Mouse (Mus musculus): ENCODE measurements around the gene Tefm. TPM values are rescaled to one million over a fixed set of nuclear protein-coding genes. Genes with fewer than 3 reads are reported as not detected.
"Not testable (repeated sequence)": the region's sequence is repeated elsewhere in the genome, so short reads cannot be mapped to it uniquely, and the experiment has no call there.

Gene Tefm
- 31.1 and 33.3 TPM in 2 replicates for total RNA-seq (2012; rRNA removed)

DNA sequence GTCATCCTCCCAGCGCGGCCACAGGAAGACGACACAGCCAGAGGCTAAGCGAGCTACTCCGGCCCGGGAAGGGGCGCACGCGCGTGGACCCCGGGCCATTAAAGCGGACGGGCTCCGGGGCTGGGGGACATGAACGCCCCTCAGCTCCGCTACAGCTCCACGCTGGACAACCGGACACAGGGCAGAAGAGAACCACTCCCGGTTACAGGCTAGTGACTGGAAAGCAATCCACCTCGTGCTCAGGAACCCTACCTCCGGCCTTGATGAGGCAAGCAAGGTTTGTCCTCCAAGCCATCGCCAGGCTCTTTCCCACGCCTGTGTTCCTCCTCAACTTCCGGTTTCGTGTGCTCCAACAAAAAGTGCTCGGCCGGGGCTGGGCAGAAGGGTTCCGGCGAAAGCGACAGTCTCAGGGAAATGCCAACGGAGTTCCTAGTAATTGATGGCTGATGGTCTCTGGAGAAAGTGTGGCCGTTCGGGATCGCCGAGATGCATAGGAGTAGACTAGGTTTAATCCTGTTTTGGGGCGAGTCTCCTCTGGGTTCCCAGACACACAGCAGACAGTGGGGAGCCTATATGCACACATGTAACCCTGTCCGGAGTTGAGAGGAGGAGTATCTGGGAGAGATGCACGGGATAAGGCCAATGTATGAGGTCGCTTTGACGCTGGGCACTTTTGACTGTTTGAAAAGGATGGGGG, at the start of gene Tefm:
Gene Tefm (minus strand): TSS at position 351 of the 697 bp plus-strand sequence.
- TF ChIP-seq CHD2 (IDR thresholded peaks at IDR 0.05; ENCODE audit: low read depth, low read length), result no peak
- TF ChIP-seq HCFC1 (IDR thresholded peaks at IDR 0.05; ENCODE audit: borderline replicate concordance, insufficient read depth, low read length), result peak; percentile 82
- TF ChIP-seq MAFK (IDR thresholded peaks at IDR 0.05; ENCODE audit: insufficient read depth, low read depth, low read length), result no peak
- Histone ChIP-seq H3K9me3 (ENCODE audit: control insufficient read depth, insufficient read depth, low read depth, low read length) (no peaks in the 10 kb centered on the region), H3K4me3 (ENCODE audit: insufficient read depth in 1 of 2, low read depth in 1 of 2, low read length in 2 of 2, poor library complexity in 1 of 2, severe bottlenecking in 1 of 2) (peak within 1 kb of the TSS; percentile 77 to 89), H3K36me3 (ENCODE audit: control insufficient read depth, insufficient read depth, low read length, poor library complexity, severe bottlenecking) (peaks cover under 1% of the 10 kb centered on the region; the same call in 1 of the 2 replicates), H3K4me1 (ENCODE audit: control insufficient read depth in 2 of 2, insufficient read depth in 2 of 2, low read length in 2 of 2, poor library complexity in 1 of 2) (peaks cover under 1 to 10% of the 10 kb centered on the region in 2 experiments; a peak in 2 of 4 replicates), H3K9ac (ENCODE audit: insufficient read depth, low read depth, low read length, poor library complexity, severe bottlenecking) (peak within 1 kb of the TSS; percentile 94), H3K27ac (ENCODE audit: insufficient read depth, low read depth, low read length, poor library complexity, severe bottlenecking) (peak within 1 kb of the TSS; percentile 82)
- DNase-seq (ENCODE audit: low read depth, low spot score), result peak; percentile 93
- in situ Hi-C loops (cut with MboI; ENCODE audit: low sequenced_read_pairs in 2 of 2, unreplicated experiment in 2 of 2), result no loop called here

DNA sequence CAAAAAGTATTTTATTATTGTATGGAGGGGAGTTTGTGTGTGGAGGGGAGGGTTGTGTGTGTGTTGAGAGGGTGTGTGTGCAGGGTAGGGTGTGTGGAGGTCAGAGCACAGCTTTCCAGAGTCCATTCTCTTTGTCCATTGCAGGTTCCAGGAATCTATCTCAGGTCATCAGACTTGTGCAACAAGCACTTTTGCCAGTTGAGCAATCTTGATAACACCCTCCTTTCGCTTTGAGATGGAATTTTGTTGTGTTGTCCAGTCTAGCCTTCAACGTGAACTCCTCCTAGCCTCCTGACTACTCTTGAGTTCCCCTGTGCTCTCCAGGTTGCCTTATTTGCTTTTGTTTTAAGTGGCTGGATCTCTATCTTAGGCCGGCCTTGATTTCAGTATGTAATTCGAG, 48.3 kb upstream of the Tefm start:
- H3K4me3 ChIP-seq (ENCODE audit: insufficient read depth in 1 of 2, low read depth in 1 of 2, low read length in 2 of 2, poor library complexity in 1 of 2, severe bottlenecking in 1 of 2), result no peak overlapping the region
- peaks cover 0 to 6% of the 10 kb centered on the region in 2 experiments; a peak in 2 of 4 replicates for H3K4me1 ChIP-seq (ENCODE audit: control insufficient read depth in 2 of 2, insufficient read depth in 2 of 2, low read length in 2 of 2, poor library complexity in 1 of 2)
- TF ChIP-seq ZC3H11A (IDR thresholded peaks at IDR 0.05; ENCODE audit: borderline replicate concordance, low read depth, low read length), result no peak
- TF ChIP-seq MAFK (IDR thresholded peaks at IDR 0.05; ENCODE audit: insufficient read depth, low read depth, low read length), result no peak
- no peak for TF ChIP-seq CHD2 (IDR thresholded peaks at IDR 0.05; ENCODE audit: low read depth, low read length)
- no peak for TF ChIP-seq ZNF384 (IDR thresholded peaks at IDR 0.05; ENCODE audit: low read depth, low read length)
- TF ChIP-seq HCFC1 (IDR thresholded peaks at IDR 0.05; ENCODE audit: borderline replicate concordance, insufficient read depth, low read length), result no peak
- no peaks in the 10 kb centered on the region for H3K9me3 ChIP-seq (ENCODE audit: control insufficient read depth, insufficient read depth, low read depth, low read length)
- DNase-seq (ENCODE audit: low read depth, low spot score), result no peak
- H3K27ac ChIP-seq (ENCODE audit: insufficient read depth, low read depth, low read length, poor library complexity, severe bottlenecking), result no peak overlapping the region
- H3K9ac ChIP-seq (ENCODE audit: insufficient read depth, low read depth, low read length, poor library complexity, severe bottlenecking), result no peak overlapping the region
- no peaks in the 10 kb centered on the region; the same call in none of the 2 replicates for H3K36me3 ChIP-seq (ENCODE audit: control insufficient read depth, insufficient read depth, low read length, poor library complexity, severe bottlenecking)
- in situ Hi-C loops (cut with MboI; ENCODE audit: low sequenced_read_pairs in 2 of 2, unreplicated experiment in 2 of 2), result no loop called here

DNA sequence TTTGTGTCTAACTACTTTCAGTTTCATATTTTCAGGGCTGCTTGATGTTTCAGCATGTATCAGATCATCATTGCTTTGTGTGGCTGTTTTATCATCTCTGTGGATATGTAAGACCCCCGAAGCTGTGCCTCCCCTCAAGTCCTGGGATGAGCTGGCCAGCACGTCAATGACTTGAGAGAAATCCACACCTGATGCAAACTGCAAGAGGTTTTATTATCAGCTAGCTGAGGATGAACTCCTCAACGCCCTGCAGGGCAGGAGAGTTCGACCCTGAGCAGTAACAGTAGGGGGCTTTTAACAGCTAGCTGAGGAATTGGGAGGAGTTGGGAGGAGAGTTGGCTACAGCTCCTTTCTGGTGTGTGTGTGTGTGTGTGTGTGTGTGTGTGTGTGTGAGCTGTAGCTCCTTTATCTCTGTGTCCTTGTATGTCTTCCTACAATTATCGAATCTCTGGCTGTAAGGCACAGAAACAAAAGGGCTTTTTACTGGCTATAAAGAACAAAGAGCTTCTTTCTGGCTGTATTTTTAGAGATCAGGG, 43.5 kb upstream of the Tefm start:
- H3K4me1 ChIP-seq (ENCODE audit: control insufficient read depth in 2 of 2, insufficient read depth in 2 of 2, low read length in 2 of 2, poor library complexity in 1 of 2); H3K9me3 ChIP-seq (ENCODE audit: control insufficient read depth, insufficient read depth, low read depth, low read length); H3K36me3 ChIP-seq (ENCODE audit: control insufficient read depth, insufficient read depth, low read length, poor library complexity, severe bottlenecking); H3K4me3 ChIP-seq (ENCODE audit: insufficient read depth in 1 of 2, low read depth in 1 of 2, low read length in 2 of 2, poor library complexity in 1 of 2, severe bottlenecking in 1 of 2); H3K9ac ChIP-seq (ENCODE audit: insufficient read depth, low read depth, low read length, poor library complexity, severe bottlenecking); in situ Hi-C loops (cut with MboI; ENCODE audit: low sequenced_read_pairs in 2 of 2, unreplicated experiment in 2 of 2); DNase-seq (ENCODE audit: low read depth, low spot score); H3K27ac ChIP-seq (ENCODE audit: insufficient read depth, low read depth, low read length, poor library complexity, severe bottlenecking): not testable (repeated sequence)

DNA sequence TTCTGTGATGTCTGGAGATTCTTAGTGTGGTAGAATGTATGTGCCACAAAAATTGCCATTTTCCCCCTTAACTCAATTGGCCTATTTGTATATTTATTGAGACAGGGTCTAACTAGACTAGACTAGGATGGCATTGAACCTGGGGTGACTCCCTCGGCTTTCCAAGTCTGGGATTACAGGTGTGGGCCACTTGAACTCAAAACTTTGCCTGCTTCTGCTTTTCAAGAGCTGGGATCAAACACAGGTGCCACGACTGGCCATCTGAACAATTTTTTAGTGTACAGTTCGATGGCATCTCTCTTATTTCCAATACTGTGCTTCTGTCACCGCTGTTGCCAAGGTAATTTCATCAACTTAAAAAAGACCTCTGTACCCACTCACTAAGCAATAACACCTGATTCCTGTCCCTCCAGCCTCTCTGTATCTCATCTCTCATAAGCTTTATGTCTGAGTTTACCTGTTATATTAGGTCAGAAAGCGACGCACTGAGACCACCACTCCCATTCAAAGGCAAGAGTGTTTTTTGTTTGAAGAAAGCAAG, 42.6 kb upstream of the Tefm start:
- TF ChIP-seq CHD2 (IDR thresholded peaks at IDR 0.05; ENCODE audit: low read depth, low read length), result no peak
- no peak for TF ChIP-seq MAFK (IDR thresholded peaks at IDR 0.05; ENCODE audit: insufficient read depth, low read depth, low read length)
- no peak for TF ChIP-seq ZNF384 (IDR thresholded peaks at IDR 0.05; ENCODE audit: low read depth, low read length)
- TF ChIP-seq ZC3H11A (IDR thresholded peaks at IDR 0.05; ENCODE audit: borderline replicate concordance, low read depth, low read length), result no peak
- peak overlapping the region; percentile 88; the same call in 1 of the 2 replicates for H3K9ac ChIP-seq (ENCODE audit: insufficient read depth, low read depth, low read length, poor library complexity, severe bottlenecking)
- no peaks in the 10 kb centered on the region for H3K36me3 ChIP-seq (ENCODE audit: control insufficient read depth, insufficient read depth, low read length, poor library complexity, severe bottlenecking)
- H3K4me3 ChIP-seq (ENCODE audit: insufficient read depth in 1 of 2, low read depth in 1 of 2, low read length in 2 of 2, poor library complexity in 1 of 2, severe bottlenecking in 1 of 2), result peak overlapping the region; percentile 84 to 87
- DNase-seq (ENCODE audit: low read depth, low spot score), result no peak
- H3K27ac ChIP-seq (ENCODE audit: insufficient read depth, low read depth, low read length, poor library complexity, severe bottlenecking), result no peak overlapping the region
- in situ Hi-C loops (cut with MboI; ENCODE audit: low sequenced_read_pairs in 2 of 2, unreplicated experiment in 2 of 2), result no loop called here
- H3K4me1 ChIP-seq (ENCODE audit: control insufficient read depth in 2 of 2, insufficient read depth in 2 of 2, low read length in 2 of 2, poor library complexity in 1 of 2), result 0 out of 4 replicates have a peak, but pooled peaks cover 0 to 3% of the 10 kb centered on the region in 2 experiments
- H3K9me3 ChIP-seq (ENCODE audit: control insufficient read depth, insufficient read depth, low read depth, low read length), result no peaks in the 10 kb centered on the region
